Mouse (Mus musculus) right cerebral cortex, postnatal 4 days (tissue): ENCODE data around the gene Adprhl2.

Experiments used
- DNase-seq: peaks from one replicate; pipeline ENCODE4 v3.0.0-alpha.2; 2022

The Adprhl2 gene

GRCm38 (mm10) chr4:126306058-126306457 is 15.4 kb downstream of the Adprhl2 start:
- no peak for DNase-seq

GRCm38 (mm10) chr4:126305428-126305827 is 16.1 kb downstream of the Adprhl2 start:
- no peak for DNase-seq

GRCm38 (mm10) chr4:126303877-126304276 is 17.6 kb downstream of the Adprhl2 start:
- DNase-seq = no peak

GRCm38 (mm10) chr4:126301584-126302309 is 19.8 kb downstream of the Adprhl2 start:
- no peak for DNase-seq

- no peak for DNase-seq
Measured at GRCm38 (mm10) chr4:126300916-126301583, 20.5 kb downstream of the Adprhl2 start.

GRCm38 (mm10) chr4:126296617-126297101 is 24.8 kb downstream of the Adprhl2 start:
- DNase-seq = peak; percentile 50

- no peak for DNase-seq
Measured at GRCm38 (mm10) chr4:126295937-126296336, 25.6 kb downstream of the Adprhl2 start.

GRCm38 (mm10) chr4:126295152-126295551 is 26.4 kb downstream of the Adprhl2 start:
- DNase-seq = no peak

- no peak for DNase-seq
Measured at GRCm38 (mm10) chr4:126291196-126291595, 30.3 kb downstream of the Adprhl2 start.

- no peak for DNase-seq
Measured at GRCm38 (mm10) chr4:126290314-126290713, 31.2 kb downstream of the Adprhl2 start.

GRCm38 (mm10) chr4:126288085-126288666 is 33.3 kb downstream of the Adprhl2 start:
- DNase-seq = no peak

GRCm38 (mm10) chr4:126287302-126287995 is 34.1 kb downstream of the Adprhl2 start:
- no peak for DNase-seq

GRCm38 (mm10) chr4:126286492-126286891 is 35.0 kb downstream of the Adprhl2 start, which contains the start of gene Col8a2:
Gene Col8a2, plus strand, starts transcription at chr4:126286793.
- no peak for DNase-seq

- DNase-seq = no peak
Measured at GRCm38 (mm10) chr4:126283582-126283981, 37.9 kb downstream of the Adprhl2 start.

- no peak for DNase-seq
Measured at GRCm38 (mm10) chr4:126281706-126282105, 39.8 kb downstream of the Adprhl2 start.

- DNase-seq = no peak
Measured at GRCm38 (mm10) chr4:126278961-126279360, 42.5 kb downstream of the Adprhl2 start.

- DNase-seq = no peak
Measured at GRCm38 (mm10) chr4:126278565-126278915, 43.0 kb downstream of the Adprhl2 start.

GRCm38 (mm10) chr4:126277906-126278564 is 43.5 kb downstream of the Adprhl2 start:
- DNase-seq = no peak

GRCm38 (mm10) chr4:126275681-126276131 is 45.8 kb downstream of the Adprhl2 start:
- no peak for DNase-seq

- no peak for DNase-seq
Measured at GRCm38 (mm10) chr4:126275081-126275480, 46.4 kb downstream of the Adprhl2 start.

- DNase-seq = no peak
Measured at GRCm38 (mm10) chr4:126273753-126274152, 47.8 kb downstream of the Adprhl2 start.

- DNase-seq = no peak
Measured at GRCm38 (mm10) chr4:126269292-126269691, 52.2 kb downstream of the Adprhl2 start.
